Mouse (Mus musculus) CH12.LX (cell line): Measurements from ENCODE around the gene Fam69b. TPM values are rescaled to one million over a fixed set of nuclear protein-coding genes. Genes with fewer than 3 reads are reported as not detected.

Experiments used
- DNase-seq: peaks from one replicate; pipeline ENCODE4 v3.0.0-alpha.2; 2013; ENCODE audit errors: extremely low read depth
- H3K27ac ChIP-seq: 2 replicates; pipeline ENCODE4 v1.5.1; 2012; ENCODE audit warnings: low read depth, mild to moderate bottlenecking, control low read depth, moderate library complexity; ENCODE audit not compliant: insufficient read depth
- H3K27me3 ChIP-seq: replicated peaks from 2 replicates; pipeline ENCODE3; 2012; ENCODE audit warnings: inconsistent platforms
- H3K36me3 ChIP-seq, 2 experiments: replicated peaks in 1 of 2; 2 replicates each; pipeline versions ENCODE3 to v1.6.1; 2012; ENCODE audit warnings: inconsistent platforms in 1 of 2, low read length in 1 of 2, mild to moderate bottlenecking in 1 of 2, mixed read lengths in 1 of 2, moderate library complexity in 1 of 2; ENCODE audit not compliant: control insufficient read depth in 1 of 2, insufficient read depth in 1 of 2
- H3K4me1 ChIP-seq, 2 experiments: 2 replicates each; pipeline ENCODE4 v1.6.1; 2012; ENCODE audit warnings: inconsistent platforms in 1 of 2, moderate library complexity in 1 of 2; ENCODE audit not compliant: insufficient read depth in 2 of 2, control insufficient read depth in 1 of 2
- H3K4me2 ChIP-seq: 2 replicates; pipeline ENCODE4 v1.6.1; 2012; ENCODE audit warnings: low read depth, mild to moderate bottlenecking, control low read depth; ENCODE audit not compliant: poor library complexity, insufficient read depth, severe bottlenecking
- H3K4me3 ChIP-seq, 3 experiments: fragments of 150-350 bp in 1 of 3; sonication (generic) in 1 of 3; replicated peaks in 1 of 3; 2 replicates each; pipeline versions ENCODE3 to v1.5.1; 2011 to 2012; ENCODE audit warnings: low read depth in 2 of 3, low read length in 2 of 3, mild to moderate bottlenecking in 2 of 3, moderate library complexity in 2 of 3, control low read depth in 1 of 3, improper control_type of control experiment in 1 of 3, inconsistent platforms in 1 of 3, mixed read lengths in 1 of 3; ENCODE audit not compliant: poor library complexity in 1 of 3
- H3K79me2 ChIP-seq: replicated peaks from 2 replicates; pipeline ENCODE4 v1.6.1; 2012; ENCODE audit warnings: mild to moderate bottlenecking, moderate library complexity; ENCODE audit not compliant: control insufficient read depth, poor library complexity, insufficient read depth, severe bottlenecking; ENCODE audit errors: extremely low read depth
- H3K9ac ChIP-seq: 2 replicates; pipeline ENCODE4 v1.6.1; 2012; ENCODE audit warnings: low read depth, mild to moderate bottlenecking, control low read depth, moderate library complexity; ENCODE audit not compliant: insufficient read depth
- H3K9me3 ChIP-seq: replicated peaks from 2 replicates; pipeline ENCODE3; 2012; ENCODE audit warnings: low read length, inconsistent platforms, mixed read lengths
- E2F4 ChIP-seq: IDR thresholded peaks from 2 replicates; pipeline ENCODE4 v1.6.1; 2011; ENCODE audit warnings: low read depth, low read length, improper control_type of control experiment; ENCODE audit not compliant: insufficient replicate concordance
- EP300 ChIP-seq: IDR thresholded peaks from 2 replicates; pipeline ENCODE4 v1.6.1; 2011; ENCODE audit warnings: low read length, improper control_type of control experiment
- ETS1 ChIP-seq: conservative IDR thresholded peaks from 2 replicates; pipeline ENCODE4 v1.6.1; 2012; ENCODE audit warnings: low read depth, mild to moderate bottlenecking, inconsistent platforms, low read length, improper control_type of control experiment, moderate library complexity
- IRF4 ChIP-seq: IDR thresholded peaks from 2 replicates; pipeline ENCODE4 v1.6.1; 2014; ENCODE audit warnings: low read depth, mild to moderate bottlenecking, inconsistent platforms, low read length, improper control_type of control experiment
- JUN ChIP-seq: IDR thresholded peaks from 2 replicates; pipeline ENCODE4 v1.6.1; 2011; ENCODE audit warnings: low read depth, mild to moderate bottlenecking, low read length, improper control_type of control experiment, moderate library complexity; ENCODE audit not compliant: insufficient read depth
- JUND ChIP-seq: conservative IDR thresholded peaks from 2 replicates; pipeline ENCODE4 v1.6.1; 2011; ENCODE audit warnings: low read depth, low read length, improper control_type of control experiment
- MAFK ChIP-seq: IDR thresholded peaks from 2 replicates; pipeline ENCODE4 v1.6.1; 2011; ENCODE audit warnings: low read length, improper control_type of control experiment; ENCODE audit not compliant: insufficient replicate concordance
- MAX ChIP-seq: IDR thresholded peaks from 2 replicates; pipeline ENCODE4 v1.6.1; 2011; ENCODE audit warnings: low read length, improper control_type of control experiment
- MAZ ChIP-seq: IDR thresholded peaks from 2 replicates; pipeline ENCODE4 v1.6.1; 2012; ENCODE audit warnings: low read depth, mild to moderate bottlenecking, inconsistent platforms, low read length, improper control_type of control experiment, moderate library complexity
- MEF2A ChIP-seq: IDR thresholded peaks from 2 replicates; pipeline ENCODE4 v1.6.1; 2014; ENCODE audit warnings: low read depth, mild to moderate bottlenecking, inconsistent platforms, low read length, improper control_type of control experiment, borderline replicate concordance
- MXI1 ChIP-seq: IDR thresholded peaks from 2 replicates; pipeline ENCODE4 v1.6.1; 2011; ENCODE audit warnings: mild to moderate bottlenecking, low read depth, low read length, improper control_type of control experiment
- NELFE ChIP-seq: IDR thresholded peaks from 2 replicates; pipeline ENCODE4 v1.6.1; 2011; ENCODE audit warnings: low read depth, low read length, improper control_type of control experiment
- POLR2A ChIP-seq: IDR thresholded peaks from 2 replicates; pipeline ENCODE4 v1.6.1; 2011; ENCODE audit warnings: low read depth, mild to moderate bottlenecking, improper control_type of control experiment, low read length
- POLR2AphosphoS2 ChIP-seq: IDR thresholded peaks from 2 replicates; pipeline ENCODE4 v1.6.1; 2011; ENCODE audit warnings: low read depth, low read length, improper control_type of control experiment
- SMC3 ChIP-seq: IDR thresholded peaks from 2 replicates; pipeline ENCODE4 v1.6.1; 2011; ENCODE audit warnings: low read depth, low read length, improper control_type of control experiment
- TBP ChIP-seq: conservative IDR thresholded peaks from 2 replicates; pipeline ENCODE4 v1.6.1; 2011; ENCODE audit warnings: low read depth, low read length, improper control_type of control experiment
- UBTF ChIP-seq: IDR thresholded peaks from 2 replicates; pipeline ENCODE4 v1.6.1; 2012; ENCODE audit warnings: low read depth, mild to moderate bottlenecking, inconsistent platforms, low read length, improper control_type of control experiment, moderate library complexity
- USF1 ChIP-seq: IDR thresholded peaks from 2 replicates; pipeline ENCODE4 v1.6.1; 2014; ENCODE audit warnings: low read depth, mild to moderate bottlenecking, inconsistent platforms, low read length, improper control_type of control experiment
- USF2 ChIP-seq: conservative IDR thresholded peaks from 2 replicates; pipeline ENCODE4 v1.6.1; 2011; ENCODE audit warnings: low read depth, low read length, improper control_type of control experiment
- ZMIZ1 ChIP-seq: IDR thresholded peaks from 2 replicates; pipeline ENCODE4 v1.6.1; 2012; ENCODE audit warnings: low read depth, mild to moderate bottlenecking, inconsistent platforms, low read length, improper control_type of control experiment
- ZNF384 ChIP-seq: IDR thresholded peaks from 2 replicates; pipeline ENCODE4 v1.6.1; 2012; ENCODE audit warnings: low read depth, low read length, improper control_type of control experiment, inconsistent platforms
- dilution Hi-C: fragments of 300-500 bp; cut with MboI; formaldehyde crosslinking; loops from 2 replicates; pipeline ENCODE4 v1.14.3; 2020; ENCODE audit warnings: low sequenced_read_pairs; ENCODE audit not compliant: extremely low pct_unique_long_range_greater_than_20kb, extremely low pct_ligation_motif_present
- in situ Hi-C: fragments of 300-500 bp; cut with MboI; formaldehyde crosslinking; loops from 3 replicates; pipeline ENCODE4 v1.14.3; 2019; ENCODE audit warnings: low sequenced_read_pairs, low pct_ligation_motif_present, low pct_unique_long_range_greater_than_20kb, mixed read lengths
- polyA plus RNA-seq: library from polyadenylated mRNA; unstranded; fragments of >175 nt; gene quantifications from 2 replicates; pipeline ENCODE4 v1.2.1, GENCODE M21; 2012; ENCODE audit warnings: low read depth; ENCODE audit not compliant: insufficient read length
- total RNA-seq, 2 experiments: library from RNA; depleted of rRNA; stranded (reverse); fragments of 300-350 nt in 1 of 2; fragments of >200 nt in 1 of 2; gene quantifications; 2 replicates each; pipeline ENCODE4 v1.2.3; 2012 to 2014

Fam69b gene
- total and polyA plus RNA-seq, 3 experiments: 0.16 to 1.2 TPM; not detected in 1

GRCm38 (mm10) chr2:26662509-26662882, 34.2 kb downstream of the Fam69b start:
- Histone ChIP-seq H3K4me1 (no peaks in the 10 kb centered on the region), H3K27me3 (peaks cover 35% of the 10 kb centered on the region), H3K9me3 (peaks cover 2% of the 10 kb centered on the region), H3K36me3 (no peaks in the 10 kb centered on the region), H3K4me3 (no peak overlapping the region), H3K4me2 (no peak overlapping the region), H3K27ac (no peak overlapping the region), H3K9ac (no peak overlapping the region), H3K79me2 (no peaks in the 10 kb centered on the region)
- no peak for TF ChIP-seq EP300
- TF ChIP-seq MEF2A: no peak
- TF ChIP-seq MAFK: no peak
- TF ChIP-seq JUND: no peak
- no peak for TF ChIP-seq JUN
- no peak for TF ChIP-seq USF2
- TF ChIP-seq ZMIZ1: no peak
- TF ChIP-seq NELFE: no peak
- in situ Hi-C loops: loop anchor here (25.0 kb wide), 1 partner anchor 575 kb away; the partner anchor contains the start of gene Sardh
- dilution Hi-C loops: no loop called here
- DNase-seq: no peak

DNA sequence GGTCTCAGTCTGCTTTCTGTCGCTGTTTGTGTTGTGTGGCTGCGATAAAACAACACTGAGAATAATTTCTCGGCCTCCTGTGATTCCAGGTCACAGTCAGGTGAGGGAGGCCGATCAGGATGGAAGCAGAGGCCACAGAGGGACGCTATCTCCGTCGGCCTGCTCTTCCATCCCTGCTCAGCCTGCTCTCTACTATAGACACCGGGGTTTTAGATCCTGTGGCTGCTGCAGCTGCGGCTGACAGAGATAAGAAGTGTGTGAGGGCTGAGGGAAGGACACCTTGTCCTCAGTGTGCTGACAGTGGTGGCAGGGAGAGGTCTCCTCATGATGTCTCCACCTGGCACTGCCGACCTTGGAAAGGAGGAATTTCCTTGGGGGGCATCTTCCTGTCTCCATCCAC, 34.9 kb downstream of the Fam69b start:
- no peak overlapping the region for H3K4me2 ChIP-seq
- no peaks in the 10 kb centered on the region for H3K36me3 ChIP-seq
- TF ChIP-seq NELFE (no peak), TBP (no peak), MAX (no peak), SMC3 (no peak), POLR2AphosphoS2 (no peak), MXI1 (no peak), JUND (no peak), UBTF (no peak), MEF2A (no peak), MAZ (no peak), ZNF384 (no peak), JUN (no peak), E2F4 (no peak), USF1 (no peak), ETS1 (no peak), IRF4 (no peak), POLR2A (no peak)
- H3K4me1 ChIP-seq: no peaks in the 10 kb centered on the region
- in situ Hi-C loops: loop anchor here (25.0 kb wide), 1 partner anchor 574 kb away; the partner anchor contains the start of gene Sardh
- H3K4me3 ChIP-seq: no peak overlapping the region
- H3K79me2 ChIP-seq: no peaks in the 10 kb centered on the region
- H3K27ac ChIP-seq: no peak overlapping the region
- dilution Hi-C loops: no loop called here
- no peak overlapping the region for H3K9ac ChIP-seq
- no peak for DNase-seq
- peaks cover 35% of the 10 kb centered on the region for H3K27me3 ChIP-seq
- H3K9me3 ChIP-seq: peaks cover 2% of the 10 kb centered on the region
